In genomic region chr2:139220757-139221400, GRCm38 (mm10) we compare ENCODE assay signal across 9 mouse cellular contexts.
DNase-seq lines count a peak whose midpoint lies in the region; ATAC-seq and TF ChIP-seq lines count a peak whose summit lies in the region.
"Had no signal": no experiment of that assay in that cellular context is flagged by ENCODE, and none has a peak within 500 bp of the region (broad histone marks: within the 10 kb centered on the region; RNA-seq: fewer than 3 reads in every experiment).

No protein-coding gene starts in this region.

- no peak overlapping the region for H3K27ac ChIP-seq in heart, embryonic 13.5 days (replicated peaks)
- H3K27ac ChIP-seq in limb, embryonic 11.5 days (replicated peaks; ENCODE audit: low read depth, low read length): no peak overlapping the region; the same call in 1 of the 2 replicates
- H3K27ac ChIP-seq: embryonic facial prominence, embryonic 15.5 days had no signal

- H3K4me3 ChIP-seq in heart, embryonic 13.5 days: no peak overlapping the region
- H3K4me3 ChIP-seq in limb, embryonic 11.5 days (ENCODE audit: low read depth, low read length): no peak overlapping the region
- H3K4me3 ChIP-seq: embryonic facial prominence, embryonic 15.5 days had no signal

- H3K27me3 ChIP-seq in heart, embryonic 13.5 days (replicated peaks): no peaks in the 10 kb centered on the region
- H3K27me3 ChIP-seq in limb, embryonic 11.5 days (ENCODE audit: control insufficient read depth, insufficient read depth, low read length): no peaks in the 10 kb centered on the region
- H3K27me3 ChIP-seq: embryonic facial prominence, embryonic 15.5 days had no signal

- H3K36me3 ChIP-seq in heart, embryonic 13.5 days: no peaks in the 10 kb centered on the region
- no peaks in the 10 kb centered on the region for H3K36me3 ChIP-seq in limb, embryonic 11.5 days (ENCODE audit: control insufficient read depth, insufficient read depth, low read length)
- H3K36me3 ChIP-seq: embryonic facial prominence, embryonic 15.5 days had no signal

- H3K4me2 ChIP-seq in heart, embryonic 13.5 days: peak overlapping the region; percentile 32
- H3K4me2 ChIP-seq in limb, embryonic 11.5 days (ENCODE audit: low read depth, severe bottlenecking): no peak overlapping the region
- H3K4me2 ChIP-seq: embryonic facial prominence, embryonic 15.5 days had no signal

- H3K9me3 ChIP-seq in heart, embryonic 13.5 days: no peaks in the 10 kb centered on the region
- no peaks in the 10 kb centered on the region for H3K9me3 ChIP-seq in limb, embryonic 11.5 days (ENCODE audit: control insufficient read depth, low read length)
- H3K9me3 ChIP-seq: embryonic facial prominence, embryonic 15.5 days had no signal

- no peak for TF ChIP-seq CTCF in brain, embryonic 14.5 days (IDR thresholded peaks at IDR 0.05; ENCODE audit: borderline replicate concordance, extremely low read depth, insufficient read depth, insufficient read length)

- H3K4me1 ChIP-seq in heart, embryonic 13.5 days: no peaks in the 10 kb centered on the region
- H3K4me1 ChIP-seq in limb, embryonic 11.5 days (ENCODE audit: control insufficient read depth, insufficient read depth, low read length): no peaks in the 10 kb centered on the region
- H3K4me1 ChIP-seq: embryonic facial prominence, embryonic 15.5 days had no signal

- no peak overlapping the region for H3K9ac ChIP-seq in heart, embryonic 13.5 days
- H3K9ac ChIP-seq in limb, embryonic 11.5 days (ENCODE audit: low read length): no peak overlapping the region
- H3K9ac ChIP-seq: embryonic facial prominence, embryonic 15.5 days had no signal

- TF ChIP-seq POLR2A in brain, embryonic 14.5 days (IDR thresholded peaks at IDR 0.05; ENCODE audit: borderline replicate concordance, extremely low read depth, insufficient read depth, insufficient read length, poor library complexity, severe bottlenecking): no peak

- no peak for ATAC-seq in heart, embryonic 13.5 days (ENCODE audit: extremely low read depth, insufficient number of reproducible peaks, low FRiP score, low TSS enrichment)
- peak; percentile 72 for ATAC-seq in limb, embryonic 11.5 days (ENCODE audit: insufficient number of reproducible peaks, low FRiP score, low TSS enrichment, low read depth)

- WGBS in heart, embryonic 13.5 days: 39% methylated on average over 9 of the region's 9 CpGs
- WGBS in limb, embryonic 11.5 days: 21% methylated on average over 9 of the region's 9 CpGs

- DNase-seq in heart, adult 8-10 months (ENCODE audit: low spot score): no peak
- DNase-seq in brain, embryonic 14.5 days (ENCODE audit: low read depth): peak; percentile 84
- DNase-seq in frontal cortex, postnatal 36 days (ENCODE audit: low spot score in 2 of 2): peak; percentile 36 to 45
- peak; percentile 61 for DNase-seq in limb, embryonic 11.5 days (ENCODE audit: low spot score)
- DNase-seq in telencephalon, adult 2 months (ENCODE audit: low read depth, low spot score): peak; percentile 46
- no peak for DNase-seq in ovary, adult 18-20 months (ENCODE audit: low spot score)
- no peak for DNase-seq in heart, adult 11 months

Comparison
In these comparisons a context has a peak if more than half of its experiments do, and no peak if none do; other contexts are left out.
1. DNase-seq: peak in brain, embryonic 14.5 days (single experiment), frontal cortex, postnatal 36 days (2 of 2), limb, embryonic 11.5 days (single experiment) and telencephalon, adult 2 months (single experiment); none in heart, adult 8-10 months (single experiment), ovary, adult 18-20 months (single experiment) and heart, adult 11 months (single experiment).